15 mouse cellular contexts compared by ENCODE assay signal in genomic region chr2:92695869-92696268, GRCm38 (mm10).
A peak's percentile ranks its signal among the peaks of the same experiment; 100 is the strongest.
DNase-seq lines count a peak whose midpoint lies in the region; ATAC-seq and TF ChIP-seq lines count a peak whose summit lies in the region.
"Had no signal": no experiment of that assay in that cellular context is flagged by ENCODE, and none has a peak within 500 bp of the region (broad histone marks: within the 10 kb centered on the region; RNA-seq: fewer than 3 reads in every experiment).

No protein-coding gene starts in this region.

- no peaks in the 10 kb centered on the region for H3K27me3 ChIP-seq in hindbrain, embryonic 11.5 days (ENCODE audit: control insufficient read depth, insufficient read depth, low read length)
- H3K27me3 ChIP-seq in hindbrain, embryonic 10.5 days (ENCODE audit: insufficient read depth, poor library complexity, severe bottlenecking): peaks cover 10% of the 10 kb centered on the region; the same call in 1 of the 2 replicates
- no peaks in the 10 kb centered on the region for H3K27me3 ChIP-seq in hindbrain, embryonic 16.5 days (replicated peaks; ENCODE audit: control insufficient read depth, insufficient read depth, low read length)
- no peaks in the 10 kb centered on the region for H3K27me3 ChIP-seq in midbrain, postnatal 0 days (ENCODE audit: insufficient read depth, low read length)
- H3K27me3 ChIP-seq: liver, embryonic 12.5 days had no signal

- 26% methylated on average over 3 of the region's 3 CpGs for WGBS in hindbrain, embryonic 11.5 days
- 29% methylated on average over 3 of the region's 3 CpGs for WGBS in hindbrain, embryonic 10.5 days
- 22% methylated on average over 3 of the region's 3 CpGs for WGBS in hindbrain, embryonic 16.5 days
- WGBS in midbrain, postnatal 0 days: 9% methylated on average over 3 of the region's 3 CpGs

- no peaks in the 10 kb centered on the region for H3K4me1 ChIP-seq in hindbrain, embryonic 11.5 days (replicated peaks; ENCODE audit: control insufficient read depth, insufficient read depth, low read length)
- peaks cover 22% of the 10 kb centered on the region for H3K4me1 ChIP-seq in hindbrain, embryonic 10.5 days (replicated peaks)
- peaks cover 7% of the 10 kb centered on the region; the same call in 1 of the 2 replicates for H3K4me1 ChIP-seq in hindbrain, embryonic 16.5 days (ENCODE audit: control insufficient read depth, insufficient read depth, low read depth, low read length)
- H3K4me1 ChIP-seq in midbrain, postnatal 0 days (ENCODE audit: insufficient read depth, low read length): 0 out of 2 replicates have a peak, but pooled peaks cover 4% of the 10 kb centered on the region
- H3K4me1 ChIP-seq: limb, embryonic 10.5 days had no signal

- H3K27ac ChIP-seq in hindbrain, embryonic 11.5 days (ENCODE audit: low read depth, low read length): no peak overlapping the region
- no peak overlapping the region for H3K27ac ChIP-seq in hindbrain, embryonic 10.5 days
- no peak overlapping the region for H3K27ac ChIP-seq in hindbrain, embryonic 16.5 days (ENCODE audit: low read depth, low read length)
- H3K27ac ChIP-seq in midbrain, postnatal 0 days (ENCODE audit: low read depth, low read length): no peak overlapping the region
- H3K27ac ChIP-seq: limb, embryonic 10.5 days; liver, embryonic 12.5 days had no signal

- peak; percentile 35 for DNase-seq in hindbrain, embryonic 11.5 days (ENCODE audit: low spot score)
- no peak for DNase-seq in hindbrain, embryonic 10.5 days (ENCODE audit: low spot score)
- DNase-seq in brain, adult 2 months (ENCODE audit: low read depth, low spot score): peak; percentile 54
- DNase-seq in midbrain, postnatal 0 days (ENCODE audit: low spot score): peak; percentile 53
- DNase-seq in c-Kit-positive CD71-positive TER-119-positive erythroid progenitor cells, embryonic 14.5 days (ENCODE audit: low spot score): no peak
- no peak for DNase-seq in heart, adult 8-10 months (ENCODE audit: low spot score)
- DNase-seq: adrenal gland, postnatal 10 days; B cell, adult 2 months; cerebellum, adult 9-10 months; right cerebral cortex, postnatal 4 days; thymus, adult 18-20 months had no signal

- no peak overlapping the region for H3K9ac ChIP-seq in hindbrain, embryonic 11.5 days (ENCODE audit: low read depth, low read length)
- H3K9ac ChIP-seq in hindbrain, embryonic 16.5 days (ENCODE audit: low read depth, low read length): no peak overlapping the region
- no peak overlapping the region for H3K9ac ChIP-seq in midbrain, postnatal 0 days (replicated peaks; ENCODE audit: low read length, poor library complexity, severe bottlenecking)
- H3K9ac ChIP-seq: liver, embryonic 12.5 days had no signal

- no peak overlapping the region for H3K4me3 ChIP-seq in hindbrain, embryonic 11.5 days (ENCODE audit: low read depth, low read length)
- no peak overlapping the region for H3K4me3 ChIP-seq in hindbrain, embryonic 10.5 days
- no peak overlapping the region for H3K4me3 ChIP-seq in hindbrain, embryonic 16.5 days (ENCODE audit: low read length)
- no peak overlapping the region for H3K4me3 ChIP-seq in midbrain, postnatal 0 days (ENCODE audit: low read depth, low read length)
- H3K4me3 ChIP-seq: limb, embryonic 10.5 days; liver, embryonic 12.5 days had no signal

- H3K9me3 ChIP-seq in hindbrain, embryonic 11.5 days (ENCODE audit: control insufficient read depth, low read length): no peaks in the 10 kb centered on the region
- no peaks in the 10 kb centered on the region for H3K9me3 ChIP-seq in hindbrain, embryonic 10.5 days
- no peaks in the 10 kb centered on the region for H3K9me3 ChIP-seq in hindbrain, embryonic 16.5 days (ENCODE audit: control insufficient read depth, low read length)
- H3K9me3 ChIP-seq in midbrain, postnatal 0 days (ENCODE audit: low read length): no peaks in the 10 kb centered on the region
- H3K9me3 ChIP-seq: limb, embryonic 10.5 days; liver, embryonic 12.5 days had no signal

- no peak for TF ChIP-seq CTCF in midbrain, postnatal 0 days (IDR thresholded peaks at IDR 0.05)

- ATAC-seq in hindbrain, embryonic 11.5 days (ENCODE audit: low FRiP score): peak; percentile 67
- peak; percentile 24; the same call in 1 of the 2 replicates for ATAC-seq in hindbrain, embryonic 16.5 days
- no peak for ATAC-seq in midbrain, postnatal 0 days (ENCODE audit: low FRiP score)
- no peak for ATAC-seq in megakaryocyte, adult 5-6 weeks (ENCODE audit: poor library complexity, severe bottlenecking)
- ATAC-seq: liver, embryonic 12.5 days had no signal

- H3K36me3 ChIP-seq in hindbrain, embryonic 11.5 days (ENCODE audit: control insufficient read depth, insufficient read depth, low read length): no peaks in the 10 kb centered on the region
- H3K36me3 ChIP-seq in hindbrain, embryonic 10.5 days: no peaks in the 10 kb centered on the region
- no peaks in the 10 kb centered on the region for H3K36me3 ChIP-seq in hindbrain, embryonic 16.5 days (ENCODE audit: control insufficient read depth, insufficient read depth, low read length)
- H3K36me3 ChIP-seq in midbrain, postnatal 0 days (ENCODE audit: insufficient read depth, low read length): no peaks in the 10 kb centered on the region
- H3K36me3 ChIP-seq: limb, embryonic 10.5 days; liver, embryonic 12.5 days had no signal

- no peak overlapping the region for H3K4me2 ChIP-seq in hindbrain, embryonic 11.5 days (replicated peaks; ENCODE audit: low read depth, low read length)
- H3K4me2 ChIP-seq in hindbrain, embryonic 16.5 days (ENCODE audit: low read length): no peak overlapping the region
- H3K4me2 ChIP-seq in midbrain, postnatal 0 days (ENCODE audit: low read depth, low read length, poor library complexity, severe bottlenecking): no peak overlapping the region
- H3K4me2 ChIP-seq: liver, embryonic 12.5 days had no signal

Comparison
In these comparisons a context has a peak if more than half of its experiments do, and no peak if none do; other contexts are left out.
1. DNase-seq: peak in hindbrain, embryonic 11.5 days (single experiment), brain, adult 2 months (single experiment) and midbrain, postnatal 0 days (single experiment); none in hindbrain, embryonic 10.5 days (single experiment), c-Kit-positive CD71-positive TER-119-positive erythroid progenitor cells, embryonic 14.5 days (single experiment) and heart, adult 8-10 months (single experiment).
2. ATAC-seq: peak in hindbrain, embryonic 11.5 days (single experiment) and hindbrain, embryonic 16.5 days (single experiment); none in midbrain, postnatal 0 days (single experiment) and megakaryocyte, adult 5-6 weeks (single experiment).